Mouse (Mus musculus): ENCODE measurements around the gene Stard3. TPM values are rescaled to one million over a fixed set of nuclear protein-coding genes. Genes with fewer than 3 reads are reported as not detected.

The Stard3 gene
- polyA plus RNA-seq, 1 experiment = 131 TPM

- WGBS = 32% methylated on average over 8 of the region's 8 CpGs
- Histone ChIP-seq H3K4me3 (replicated peaks; ENCODE audit: extremely low read depth, low read depth, low read length) (no peak overlapping the region), H3K4me1 (ENCODE audit: control insufficient read depth, insufficient read depth, low read length) (peaks cover 9% of the 10 kb centered on the region; the same call in 1 of the 2 replicates)
- no peak for TF ChIP-seq CTCF (IDR thresholded peaks at IDR 0.05; ENCODE audit: insufficient read depth, low read length)
- TF ChIP-seq POLR2A (IDR thresholded peaks at IDR 0.05; ENCODE audit: borderline replicate concordance, extremely low read depth, low read depth, low read length) = no peak
- DNase-seq = peak; percentile 47
Measured at GRCm38 (mm10) chr11:98353651-98354211, 4.4 kb upstream of the Stard3 start.

- no peak for DNase-seq
- H3K4me1 ChIP-seq (ENCODE audit: control insufficient read depth, insufficient read depth, low read length) = peaks cover 12% of the 10 kb centered on the region
- H3K4me3 ChIP-seq (replicated peaks; ENCODE audit: extremely low read depth, low read depth, low read length) = no peak overlapping the region
- TF ChIP-seq CTCF (IDR thresholded peaks at IDR 0.05; ENCODE audit: insufficient read depth, low read length) (no peak), POLR2A (IDR thresholded peaks at IDR 0.05; ENCODE audit: borderline replicate concordance, extremely low read depth, low read depth, low read length) (no peak)
- WGBS = 76% methylated on average over 14 of the region's 14 CpGs
Measured at GRCm38 (mm10) chr11:98354445-98354844, 3.7 kb upstream of the Stard3 start.

- DNase-seq = peak; percentile 49
- peak; percentile 50 for TF ChIP-seq CTCF (IDR thresholded peaks at IDR 0.05; ENCODE audit: insufficient read depth, low read length)
- TF ChIP-seq POLR2A (IDR thresholded peaks at IDR 0.05; ENCODE audit: borderline replicate concordance, extremely low read depth, low read depth, low read length) = no peak
- Histone ChIP-seq H3K4me3 (replicated peaks; ENCODE audit: extremely low read depth, low read depth, low read length) (no peak overlapping the region), H3K4me1 (ENCODE audit: control insufficient read depth, insufficient read depth, low read length) (peaks cover 14% of the 10 kb centered on the region)
- 9% methylated on average over 6 of the region's 6 CpGs for WGBS
Measured at GRCm38 (mm10) chr11:98355732-98356299, 2.4 kb upstream of the Stard3 start.

GRCm38 (mm10) chr11:98356625-98357394 lies 1.4 kb upstream of the Stard3 start:
- H3K4me1 ChIP-seq (ENCODE audit: control insufficient read depth, insufficient read depth, low read length) = peaks cover 20% of the 10 kb centered on the region
- H3K4me3 ChIP-seq (replicated peaks; ENCODE audit: extremely low read depth, low read depth, low read length) = no peak overlapping the region
- 41% methylated on average over 7 of the region's 7 CpGs for WGBS
- TF ChIP-seq CTCF (IDR thresholded peaks at IDR 0.05; ENCODE audit: insufficient read depth, low read length) = no peak
- TF ChIP-seq POLR2A (IDR thresholded peaks at IDR 0.05; ENCODE audit: borderline replicate concordance, extremely low read depth, low read depth, low read length) = no peak
- no peak for DNase-seq

- Histone ChIP-seq H3K4me3 (replicated peaks; ENCODE audit: extremely low read depth, low read depth, low read length) (peak overlapping the region; percentile 62), H3K4me1 (ENCODE audit: control insufficient read depth, insufficient read depth, low read length) (peaks cover 26% of the 10 kb centered on the region)
- TF ChIP-seq CTCF (IDR thresholded peaks at IDR 0.05; ENCODE audit: insufficient read depth, low read length) = no peak
- no peak for TF ChIP-seq POLR2A (IDR thresholded peaks at IDR 0.05; ENCODE audit: borderline replicate concordance, extremely low read depth, low read depth, low read length)
- WGBS = 9% methylated on average over 13 of the region's 13 CpGs
- DNase-seq = peak; percentile 24
Measured at GRCm38 (mm10) chr11:98357396-98358160, 590 bp upstream of the Stard3 start.

GRCm38 (mm10) chr11:98360866-98361521 lies 2.8 kb downstream of the Stard3 start:
- no peak for DNase-seq
- no peak for TF ChIP-seq POLR2A (IDR thresholded peaks at IDR 0.05; ENCODE audit: borderline replicate concordance, extremely low read depth, low read depth, low read length)
- no peak for TF ChIP-seq CTCF (IDR thresholded peaks at IDR 0.05; ENCODE audit: insufficient read depth, low read length)
- peaks cover 24% of the 10 kb centered on the region for H3K4me1 ChIP-seq (ENCODE audit: control insufficient read depth, insufficient read depth, low read length)
- WGBS = 60% methylated on average over 9 of the region's 9 CpGs
- no peak overlapping the region for H3K4me3 ChIP-seq (replicated peaks; ENCODE audit: extremely low read depth, low read depth, low read length)

GRCm38 (mm10) chr11:98363817-98364216 lies 5.6 kb downstream of the Stard3 start:
- WGBS = 61% methylated on average over 5 of the region's 5 CpGs
- no peak overlapping the region for H3K4me3 ChIP-seq (replicated peaks; ENCODE audit: extremely low read depth, low read depth, low read length)
- H3K4me1 ChIP-seq (ENCODE audit: control insufficient read depth, insufficient read depth, low read length) = peaks cover 21% of the 10 kb centered on the region
- no peak for TF ChIP-seq CTCF (IDR thresholded peaks at IDR 0.05; ENCODE audit: insufficient read depth, low read length)
- TF ChIP-seq POLR2A (IDR thresholded peaks at IDR 0.05; ENCODE audit: borderline replicate concordance, extremely low read depth, low read depth, low read length) = peak; percentile 33; the same call in 1 of the 2 replicates
- no peak for DNase-seq

GRCm38 (mm10) chr11:98364410-98364809 lies 6.2 kb downstream of the Stard3 start:
- no peak overlapping the region for H3K4me3 ChIP-seq (replicated peaks; ENCODE audit: extremely low read depth, low read depth, low read length)
- DNase-seq = no peak
- no peak for TF ChIP-seq CTCF (IDR thresholded peaks at IDR 0.05; ENCODE audit: insufficient read depth, low read length)
- WGBS = 80% methylated on average over 5 of the region's 5 CpGs
- H3K4me1 ChIP-seq (ENCODE audit: control insufficient read depth, insufficient read depth, low read length) = peaks cover 18% of the 10 kb centered on the region

- DNase-seq = no peak
- H3K4me1 ChIP-seq (ENCODE audit: control insufficient read depth, insufficient read depth, low read length) = peaks cover 13% of the 10 kb centered on the region
- TF ChIP-seq POLR2A (IDR thresholded peaks at IDR 0.05; ENCODE audit: borderline replicate concordance, extremely low read depth, low read depth, low read length) (no peak), CTCF (IDR thresholded peaks at IDR 0.05; ENCODE audit: insufficient read depth, low read length) (no peak)
- no peak overlapping the region for H3K4me3 ChIP-seq (replicated peaks; ENCODE audit: extremely low read depth, low read depth, low read length)
- 45% methylated on average over 10 of the region's 10 CpGs for WGBS
Measured at GRCm38 (mm10) chr11:98366290-98366689, 8.1 kb downstream of the Stard3 start.
